Mouse (Mus musculus): ENCODE data around the gene Adck2. TPM values are rescaled to one million over a fixed set of nuclear protein-coding genes. Genes with fewer than 3 reads are reported as not detected.

Gene Adck2
- total RNA-seq, 2 experiments from 2014 or later, result 7.1 to 12.6 TPM

DNA sequence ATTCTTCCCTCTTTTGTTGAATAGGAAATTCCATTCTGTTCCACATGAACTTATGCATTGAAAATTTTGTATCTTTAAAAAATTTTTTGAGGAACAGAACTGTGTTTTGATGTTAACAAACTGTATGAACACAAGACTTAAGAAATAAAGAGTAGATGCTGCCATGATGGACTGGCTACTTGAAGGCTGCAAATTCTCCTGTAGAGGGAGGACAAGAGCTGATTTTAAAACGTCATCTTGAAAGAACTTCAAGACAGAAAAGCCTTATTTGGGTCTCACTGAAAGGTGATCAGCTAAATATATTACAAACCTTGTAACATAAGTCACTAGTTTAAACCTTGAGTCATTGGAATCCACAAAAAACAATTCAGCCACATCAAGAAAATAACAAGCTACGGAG, 36.5 kb downstream of the Adck2 start:
- no peak for ATAC-seq (ENCODE audit: poor library complexity, severe bottlenecking)

- no peak for ATAC-seq (ENCODE audit: poor library complexity, severe bottlenecking)
Measured at GRCm38 (mm10) chr6:39611296-39611695, 37.6 kb downstream of the Adck2 start.

Other genes starting within 250 kb of the Adck2 start
- 3.7 and 5.5 TPM in 2 replicates for gene Slc37a3, start 196.2 kb upstream of the Adck2 start, total RNA-seq (2015)
- gene Slc37a3, start 196.2 kb upstream of the Adck2 start, total RNA-seq (2017), result 6.0 and 27.4 TPM in 2 replicates
- gene Rab19, start 192.7 kb upstream of the Adck2 start, total RNA-seq (2015), result 4.2 and 4.6 TPM in 2 replicates
- 7.0 and 7.6 TPM in 2 replicates for gene Rab19, start 192.7 kb upstream of the Adck2 start, total RNA-seq (2017)
- gene Mkrn1, start 153.4 kb upstream of the Adck2 start, total RNA-seq (2015), result 108 and 111 TPM in 2 replicates
- 75.5 and 82.8 TPM in 2 replicates for gene Mkrn1, start 153.4 kb upstream of the Adck2 start, total RNA-seq (2017)
- gene Dennd2a, start 16.0 kb upstream of the Adck2 start, total RNA-seq (2015), result 4.6 and 5.0 TPM in 2 replicates
- gene Dennd2a, start 16.0 kb upstream of the Adck2 start, total RNA-seq (2017), result 2.5 and 3.1 TPM in 2 replicates
- 6.0 and 7.2 TPM in 2 replicates for gene Gm42420, start 11.9 kb downstream of the Adck2 start, total RNA-seq (2015)
- 5.7 TPM in 1 of 2 replicates, not detected in the other for gene Gm42420, start 11.9 kb downstream of the Adck2 start, total RNA-seq (2017)
- 73.6 and 90.5 TPM in 2 replicates for gene Ndufb2, start 18.7 kb downstream of the Adck2 start, total RNA-seq (2015)
- gene Ndufb2, start 18.7 kb downstream of the Adck2 start, total RNA-seq (2017), result 59.1 and 77.0 TPM in 2 replicates
- 33.2 and 49.0 TPM in 2 replicates for gene Braf, start 151.6 kb downstream of the Adck2 start, total RNA-seq (2015)
- 18.4 and 26.0 TPM in 2 replicates for gene Braf, start 151.6 kb downstream of the Adck2 start, total RNA-seq (2017)
- gene Mrps33, start 237.1 kb downstream of the Adck2 start, total RNA-seq (2015), result 77.6 and 93.6 TPM in 2 replicates
- gene Mrps33, start 237.1 kb downstream of the Adck2 start, total RNA-seq (2017), result 26.9 and 47.6 TPM in 2 replicates